Mouse (Mus musculus) gonadal fat pad, adult 2 months (tissue): Measurements from ENCODE around the gene Dysf. TPM values are rescaled to one million over a fixed set of nuclear protein-coding genes. Genes with fewer than 3 reads are reported as not detected.

Source experiments
- DNase-seq: peaks from one replicate; pipeline ENCODE4 v3.0.0-alpha.2; 2012; ENCODE audit warnings: low read depth
- polyA plus RNA-seq: library from polyadenylated mRNA; depleted of rRNA; stranded (reverse); fragments of >200 nt; gene quantifications from 2 replicates; pipeline ENCODE4 v1.2.3, GENCODE M21; 2012; rRNA removed

Dysf gene
- polyA plus RNA-seq, 1 experiment, result 42.4 TPM

- no peak for DNase-seq
Measured at GRCm38 (mm10) chr6:84229739-84230138, 221.3 kb downstream of the Dysf start.

GRCm38 (mm10) chr6:84231108-84231507, 222.7 kb downstream of the Dysf start:
- no peak for DNase-seq

- DNase-seq, result no peak
Measured at GRCm38 (mm10) chr6:84232063-84232760, 223.8 kb downstream of the Dysf start.

GRCm38 (mm10) chr6:84233783-84234182, 225.4 kb downstream of the Dysf start:
- no peak for DNase-seq

GRCm38 (mm10) chr6:84235365-84235764, 227.0 kb downstream of the Dysf start:
- no peak for DNase-seq

GRCm38 (mm10) chr6:84243385-84243784, 235.0 kb downstream of the Dysf start:
- DNase-seq, result no peak

GRCm38 (mm10) chr6:84246101-84246760, 237.8 kb downstream of the Dysf start:
- DNase-seq, result no peak

- DNase-seq, result no peak
Measured at GRCm38 (mm10) chr6:84246979-84247378, 238.6 kb downstream of the Dysf start.

Other genes starting within 250 kb of the Dysf start
- 0.45 and 0.47 TPM in 2 replicates for gene Ankrd53, start 245.9 kb upstream of the Dysf start, polyA plus RNA-seq
- 134 and 139 TPM in 2 replicates for gene Tex261, start 232.8 kb upstream of the Dysf start, polyA plus RNA-seq
- 32.1 and 36.4 TPM in 2 replicates for gene Nagk, start 213.6 kb upstream of the Dysf start, polyA plus RNA-seq
- 15.8 and 16.7 TPM in 2 replicates for gene Paip2b, start 176.8 kb upstream of the Dysf start, polyA plus RNA-seq
- 11.8 and 13.2 TPM in 2 replicates for gene Zfp638, start 141.5 kb upstream of the Dysf start, polyA plus RNA-seq